Mouse (Mus musculus) myocyte (in vitro differentiated cells): Measurements from ENCODE around the gene Olfr342. TPM values are rescaled to one million over a fixed set of nuclear protein-coding genes. Genes with fewer than 3 reads are reported as not detected.

Experiments used
- polyA plus RNA-seq: library from polyadenylated mRNA; unstranded; fragments of >200 nt; fragmentation: generic; extraction: Trizol; gene quantifications from one replicate; pipeline ENCODE4 v1.2.1, GENCODE M21; 2012; ENCODE audit warnings: missing spikeins

Gene Olfr342
- polyA plus RNA-seq, 1 experiment: not detected

Other genes starting within 250 kb of the Olfr342 start
- not detected for gene Olfr338, start 151.5 kb upstream of the Olfr342 start, polyA plus RNA-seq
- not detected for gene Olfr339, start 106.1 kb upstream of the Olfr342 start, polyA plus RNA-seq
- not detected for gene Olfr340, start 72.4 kb upstream of the Olfr342 start, polyA plus RNA-seq
- gene Olfr341, start 42.5 kb upstream of the Olfr342 start, polyA plus RNA-seq: not detected
- not detected for gene Olfr344, start 41.7 kb downstream of the Olfr342 start, polyA plus RNA-seq
- gene Olfr345, start 115.0 kb downstream of the Olfr342 start, polyA plus RNA-seq: not detected
- not detected for gene Olfr346, start 160.8 kb downstream of the Olfr342 start, polyA plus RNA-seq
- not detected for gene Olfr347, start 206.9 kb downstream of the Olfr342 start, polyA plus RNA-seq